Mouse (Mus musculus) small intestine, adult 2 months (tissue): ENCODE data around the gene Alpl.

Experiments
- CTCF ChIP-seq: fragments of 200-500 bp; IDR thresholded peaks from 2 replicates; pipeline ENCODE4 v1.5.1; 2012; ENCODE audit warnings: low read depth, mild to moderate bottlenecking, control low read depth, inconsistent platforms, low read length, moderate library complexity, mixed read lengths; ENCODE audit not compliant: insufficient replicate concordance, insufficient read length; ENCODE audit errors: extremely low read depth
- POLR2A ChIP-seq: fragments of 200-500 bp; IDR thresholded peaks from 2 replicates; pipeline ENCODE4 v1.6.1; 2012; ENCODE audit warnings: low read depth, mild to moderate bottlenecking, control low read depth, inconsistent platforms, low read length, moderate library complexity

DNA sequence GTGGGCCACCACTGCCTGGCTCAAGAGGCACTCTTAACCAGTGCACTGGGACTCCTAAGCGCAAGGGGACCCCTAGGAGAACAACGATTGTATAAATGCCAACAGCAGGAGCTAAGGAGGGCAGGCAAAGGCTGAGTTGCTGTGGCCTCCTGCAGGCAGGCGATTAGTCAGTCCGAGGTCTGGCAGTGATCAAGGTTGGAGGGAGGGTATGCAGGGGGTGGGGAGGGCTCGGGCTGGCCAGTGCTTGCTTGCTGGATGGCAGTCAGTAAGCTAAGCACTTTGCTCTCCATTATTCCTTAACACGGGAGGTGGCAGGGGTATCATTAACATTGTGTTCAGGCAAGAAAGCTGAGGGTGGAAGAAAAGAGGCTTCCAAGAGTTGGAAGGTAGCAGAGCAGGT, 34.2 kb upstream of the Alpl start:
- TF ChIP-seq CTCF (no peak), POLR2A (no peak)
